20 mouse cellular contexts compared by ENCODE assay signal in the genomic region with DNA sequence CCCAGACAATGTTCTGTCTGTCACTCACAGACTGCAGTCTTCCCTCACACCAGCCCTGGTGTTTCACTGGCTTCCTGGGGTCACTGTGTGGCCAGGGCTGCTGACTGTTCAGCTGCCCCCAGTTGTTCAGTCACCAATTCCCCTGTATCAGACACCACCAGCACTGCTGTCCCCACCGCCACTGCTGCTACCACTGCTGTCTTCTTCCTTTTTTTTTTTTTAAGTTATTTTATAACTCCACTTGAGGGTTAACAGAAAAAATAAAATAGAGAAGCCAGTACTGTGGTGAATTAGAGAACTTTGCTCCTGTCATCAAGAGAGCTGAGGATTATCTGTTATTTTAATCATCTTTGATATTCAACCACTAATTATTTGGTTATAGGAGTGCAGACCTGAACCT.
"Had no signal": no experiment of that assay in that cellular context is flagged by ENCODE, and none has a peak within 500 bp of the region (broad histone marks: within the 10 kb centered on the region; RNA-seq: fewer than 3 reads in every experiment).

No protein-coding gene starts in this region.

- DNase-seq: kidney, adult 2 months; kidney, postnatal 10 days; kidney, postnatal 36 days; layer of hippocampus, postnatal 36 days; liver, embryonic 13.5 days; lung, adult 2 months; lung, postnatal 14 days; midbrain, embryonic 14.5 days; right cerebral cortex, adult 18-20 months; right cerebral cortex, postnatal 14 days; right cerebral cortex, postnatal 4 days; spleen, adult 18-20 months; thymus, postnatal 4 days had no signal

- H3K27ac ChIP-seq: left cerebral cortex, adult 2 months; liver, embryonic 13.5 days; macrophage; midbrain, embryonic 10.5 days; neural tube, embryonic 12.5 days; neural tube, embryonic 15.5 days; stomach, embryonic 15.5 days had no signal

- H3K4me1 ChIP-seq: midbrain, embryonic 10.5 days; neural tube, embryonic 12.5 days; neural tube, embryonic 15.5 days; stomach, embryonic 15.5 days had no signal

- H3K27me3 ChIP-seq: liver, embryonic 13.5 days; megakaryocyte, embryonic 14.5 days; neural tube, embryonic 12.5 days; neural tube, embryonic 15.5 days; stomach, embryonic 15.5 days had no signal

- H3K9ac ChIP-seq: liver, embryonic 13.5 days; neural tube, embryonic 12.5 days; neural tube, embryonic 15.5 days; stomach, embryonic 15.5 days had no signal

- H3K36me3 ChIP-seq: liver, embryonic 13.5 days; midbrain, embryonic 10.5 days; neural tube, embryonic 12.5 days; neural tube, embryonic 15.5 days; stomach, embryonic 15.5 days had no signal

- H3K4me3 ChIP-seq: left cerebral cortex, adult 2 months; liver, embryonic 13.5 days; midbrain, embryonic 10.5 days; neural tube, embryonic 12.5 days; neural tube, embryonic 15.5 days; stomach, embryonic 15.5 days had no signal
